Mouse (Mus musculus) testis, adult 2 months (tissue): ENCODE measurements around the gene Ptpre.

ENCODE experiments used
- CTCF ChIP-seq: fragments of 200-500 bp; IDR thresholded peaks from 2 replicates; pipeline ENCODE4 v1.5.1; 2012; ENCODE audit warnings: low read depth, mild to moderate bottlenecking, inconsistent platforms, low read length, moderate library complexity; ENCODE audit not compliant: control insufficient read depth, insufficient read depth, insufficient replicate concordance
- POLR2A ChIP-seq: fragments of 200-500 bp; IDR thresholded peaks from 2 replicates; pipeline ENCODE4 v1.6.1; 2012; ENCODE audit warnings: low read depth, mild to moderate bottlenecking, inconsistent platforms, low read length, moderate library complexity; ENCODE audit not compliant: control insufficient read depth

GRCm38 (mm10) chr7:135517191-135517590 is 20.1 kb upstream of the Ptpre start:
- no peak for TF ChIP-seq CTCF
- TF ChIP-seq POLR2A = no peak
